ENCODE assay signal across 8 mouse cellular contexts in the genomic region with DNA sequence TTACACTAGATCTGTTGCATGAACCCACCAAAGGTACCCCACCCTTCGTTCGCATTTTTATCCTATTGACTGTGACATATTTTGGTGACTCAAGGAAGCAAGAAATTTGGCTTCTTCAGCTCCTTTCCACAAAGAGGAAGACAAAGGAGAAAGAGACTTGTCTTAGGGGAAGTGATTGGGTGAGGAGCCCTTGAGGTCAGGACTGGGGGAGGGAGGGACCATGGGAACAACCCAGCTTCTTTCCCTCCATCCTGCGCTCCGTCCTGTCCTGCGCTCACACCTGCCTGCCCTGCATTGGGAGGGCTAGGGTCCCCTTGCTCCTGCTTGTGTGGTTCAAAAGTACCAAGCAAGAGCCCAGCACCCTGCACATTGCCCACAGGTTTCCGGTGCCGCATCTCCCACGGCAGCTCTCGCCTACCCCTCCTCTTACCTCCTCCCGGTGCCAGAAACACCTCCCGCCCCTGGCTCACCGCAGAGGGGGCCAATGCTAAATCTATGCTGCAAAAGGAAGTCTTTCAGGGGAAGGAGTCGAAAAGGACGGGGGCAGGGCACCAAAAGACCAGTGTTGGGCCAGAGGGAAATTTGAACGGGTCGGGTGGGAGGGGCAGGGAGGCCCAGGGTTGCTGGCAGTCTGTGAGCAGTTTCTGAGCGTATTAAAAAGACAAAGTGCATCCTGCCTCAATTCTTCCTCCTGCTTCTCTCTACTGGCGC. TPM values are rescaled to one million over a fixed set of nuclear protein-coding genes. Genes with fewer than 3 reads are reported as not detected.
DNase-seq lines count a peak whose midpoint lies in the region; ATAC-seq and TF ChIP-seq lines count a peak whose summit lies in the region.

No protein-coding gene starts in this region.

- H3K9ac ChIP-seq in lung, embryonic 14.5 days = peak overlapping the region; percentile 27; the same call in 1 of the 2 replicates
- peak overlapping the region; percentile 55 for H3K9ac ChIP-seq in limb, embryonic 11.5 days (ENCODE audit: low read length)

- peak; percentile 21 for DNase-seq in lung, embryonic 14.5 days
- DNase-seq in lung, postnatal 10 days = no peak
- DNase-seq in forebrain, embryonic 10.5 days (ENCODE audit: extremely low spot score, low spot score) = peak; percentile 28
- peak; percentile 56 for DNase-seq in limb, embryonic 11.5 days (ENCODE audit: low spot score)
- DNase-seq in neural tube, embryonic 10.5 days (ENCODE audit: extremely low spot score, low spot score) = peak; percentile 33
- no peak for DNase-seq in gastrocnemius, adult 18-20 months (ENCODE audit: low spot score)
- DNase-seq in cerebellum, adult 11-12 months = no peak
- DNase-seq in urinary bladder, adult 2 months (ENCODE audit: low spot score) = no peak

- no peak overlapping the region for H3K27ac ChIP-seq in lung, embryonic 14.5 days (ENCODE audit: low read depth)
- peak overlapping the region; percentile 77 for H3K27ac ChIP-seq in forebrain, embryonic 10.5 days
- H3K27ac ChIP-seq in limb, embryonic 11.5 days (replicated peaks; ENCODE audit: low read depth, low read length) = no peak overlapping the region

- no peaks in the 10 kb centered on the region for H3K36me3 ChIP-seq in lung, embryonic 14.5 days (ENCODE audit: insufficient read depth)
- H3K36me3 ChIP-seq in forebrain, embryonic 10.5 days (replicated peaks) = no peaks in the 10 kb centered on the region
- H3K36me3 ChIP-seq in limb, embryonic 11.5 days (ENCODE audit: control insufficient read depth, insufficient read depth, low read length) = no peaks in the 10 kb centered on the region

- 0 out of 2 replicates have a peak, but pooled peaks cover 2% of the 10 kb centered on the region for H3K4me1 ChIP-seq in lung, embryonic 14.5 days (ENCODE audit: insufficient read depth)
- H3K4me1 ChIP-seq in forebrain, embryonic 10.5 days = peaks cover 17% of the 10 kb centered on the region
- no peaks in the 10 kb centered on the region for H3K4me1 ChIP-seq in limb, embryonic 11.5 days (ENCODE audit: control insufficient read depth, insufficient read depth, low read length)

- H3K4me3 ChIP-seq in lung, embryonic 14.5 days (ENCODE audit: low read depth, low read length) = peak overlapping the region; percentile 16
- H3K4me3 ChIP-seq in forebrain, embryonic 10.5 days = peak overlapping the region; percentile 49
- H3K4me3 ChIP-seq in limb, embryonic 11.5 days (ENCODE audit: low read depth, low read length) = peak overlapping the region; percentile 12

- H3K9me3 ChIP-seq in lung, embryonic 14.5 days (ENCODE audit: low read depth, low read length) = no peaks in the 10 kb centered on the region
- H3K9me3 ChIP-seq in forebrain, embryonic 10.5 days = no peaks in the 10 kb centered on the region
- no peaks in the 10 kb centered on the region for H3K9me3 ChIP-seq in limb, embryonic 11.5 days (ENCODE audit: control insufficient read depth, low read length)

- H3K27me3 ChIP-seq in lung, embryonic 14.5 days (ENCODE audit: insufficient read depth, low read length) = no peaks in the 10 kb centered on the region
- peaks cover 22% of the 10 kb centered on the region for H3K27me3 ChIP-seq in forebrain, embryonic 10.5 days (ENCODE audit: poor library complexity, severe bottlenecking)
- no peaks in the 10 kb centered on the region for H3K27me3 ChIP-seq in limb, embryonic 11.5 days (ENCODE audit: control insufficient read depth, insufficient read depth, low read length)

- H3K4me2 ChIP-seq in lung, embryonic 14.5 days = peak overlapping the region; percentile 58
- H3K4me2 ChIP-seq in limb, embryonic 11.5 days (ENCODE audit: low read depth, severe bottlenecking) = peak overlapping the region; percentile 41

- 17% methylated on average over 18 of the region's 18 CpGs for WGBS in lung, embryonic 14.5 days
- WGBS in forebrain, embryonic 10.5 days = 11% methylated on average over 18 of the region's 18 CpGs
- 12% methylated on average over 18 of the region's 18 CpGs for WGBS in limb, embryonic 11.5 days

- TF ChIP-seq CTCF in lung, embryonic 14.5 days (IDR thresholded peaks at IDR 0.05; ENCODE audit: low read depth) = no peak

- ATAC-seq in lung, embryonic 14.5 days (ENCODE audit: insufficient read depth) = peak; percentile 42; the same call in 1 of the 2 replicates
- ATAC-seq in limb, embryonic 11.5 days (ENCODE audit: insufficient number of reproducible peaks, low FRiP score, low TSS enrichment, low read depth) = peak; percentile 54; the same call in 1 of the 2 replicates

RNA-seq across cellular contexts. Expression of gene Fam207a, which starts 6.6 kb away (rescaled TPM):
- polyA plus RNA-seq in lung, embryonic 14.5 days (2014; fragmentation: Nextera tagmentation; extraction: Ambion mirVana) = 38.4 and 43.8 TPM in 2 replicates
- 41.2 and 43.2 TPM in 2 replicates for polyA plus RNA-seq in forebrain, embryonic 10.5 days (2016; fragmentation: Nextera tagmentation; extraction: Ambion mirVana)
- polyA plus RNA-seq in limb, embryonic 11.5 days (2014; fragmentation: Nextera tagmentation; extraction: Ambion mirVana) = 43.4 and 43.8 TPM in 2 replicates
- 1 to 10 TPM; 6.9 to 8.7 TPM for total RNA-seq in gastrocnemius, adult 18-20 months (2021)
- polyA plus RNA-seq in urinary bladder, adult 2 months (2012; rRNA removed) = 55.5 and 59.5 TPM in 2 replicates

RNA-seq across cellular contexts. Expression of gene Itgb2, which starts 7.9 kb away (rescaled TPM):
- 2.0 and 3.0 TPM in 2 replicates for polyA plus RNA-seq in lung, embryonic 14.5 days (2014; fragmentation: Nextera tagmentation; extraction: Ambion mirVana)
- 0.44 and 0.76 TPM in 2 replicates for polyA plus RNA-seq in forebrain, embryonic 10.5 days (2016; fragmentation: Nextera tagmentation; extraction: Ambion mirVana)
- 0.64 and 0.68 TPM in 2 replicates for polyA plus RNA-seq in limb, embryonic 11.5 days (2014; fragmentation: Nextera tagmentation; extraction: Ambion mirVana)
- 1 to 10 TPM; 1.4 to 1.7 TPM for total RNA-seq in gastrocnemius, adult 18-20 months (2021)
- 16.7 and 19.2 TPM in 2 replicates for polyA plus RNA-seq in urinary bladder, adult 2 months (2012; rRNA removed)

RNA-seq across cellular contexts. Expression of gene Pttg1ip, which starts 59.3 kb away (rescaled TPM):
- polyA plus RNA-seq in lung, embryonic 14.5 days (2014; fragmentation: Nextera tagmentation; extraction: Ambion mirVana) = 109 and 112 TPM in 2 replicates
- polyA plus RNA-seq in forebrain, embryonic 10.5 days (2016; fragmentation: Nextera tagmentation; extraction: Ambion mirVana) = 62.0 and 64.5 TPM in 2 replicates
- 75.5 and 84.6 TPM in 2 replicates for polyA plus RNA-seq in limb, embryonic 11.5 days (2014; fragmentation: Nextera tagmentation; extraction: Ambion mirVana)
- 10 to 100 TPM; 23.0 to 33.6 TPM for total RNA-seq in gastrocnemius, adult 18-20 months (2021)
- polyA plus RNA-seq in urinary bladder, adult 2 months (2012; rRNA removed) = 457 and 472 TPM in 2 replicates

Comparison
In these comparisons a context has a peak if more than half of its experiments do, and no peak if none do; other contexts are left out.
1. DNase-seq: peak in lung, embryonic 14.5 days (single experiment), forebrain, embryonic 10.5 days (single experiment), limb, embryonic 11.5 days (single experiment) and neural tube, embryonic 10.5 days (single experiment); none in lung, postnatal 10 days (single experiment), gastrocnemius, adult 18-20 months (single experiment), cerebellum, adult 11-12 months (single experiment) and urinary bladder, adult 2 months (single experiment).
2. Peak in every context shown above with its lines, with median percentiles within 50 percentile points of each other: H3K4me3 ChIP-seq.